Mouse (Mus musculus) forebrain, embryonic 15.5 days (tissue): ENCODE measurements around the gene Lrpprc. TPM values are rescaled to one million over a fixed set of nuclear protein-coding genes. Genes with fewer than 3 reads are reported as not detected.

Experiments
- ATAC-seq: fragments of 200-750 bp; cut with Nextera tagmentation; replicated peaks from 2 replicates; pipeline ENCODE4 v1.8.0; 2017; ENCODE audit warnings: mild to moderate bottlenecking, moderate TSS enrichment, moderate library complexity
- H3K27ac ChIP-seq: fragments of 300-500 bp; sonication (generic); replicated peaks from 2 replicates; pipeline ENCODE4 v1.5.1; 2015; ENCODE audit warnings: mild to moderate bottlenecking, inconsistent platforms
- H3K27me3 ChIP-seq: fragments of 300-500 bp; sonication (generic); 2 replicates; pipeline ENCODE4 v1.6.1; 2015; ENCODE audit warnings: inconsistent platforms
- H3K36me3 ChIP-seq: fragments of 300-500 bp; sonication (generic); 2 replicates; pipeline ENCODE4 v1.6.1; 2015; ENCODE audit warnings: mild to moderate bottlenecking, inconsistent platforms
- H3K4me1 ChIP-seq: fragments of 300-500 bp; sonication (generic); 2 replicates; pipeline ENCODE4 v1.6.1; 2015; ENCODE audit warnings: inconsistent platforms
- H3K4me2 ChIP-seq: fragments of 300-500 bp; sonication (generic); replicated peaks from 2 replicates; pipeline ENCODE4 v1.6.1; 2015; ENCODE audit warnings: mild to moderate bottlenecking, inconsistent platforms
- H3K4me3 ChIP-seq: fragments of 300-500 bp; sonication (generic); 2 replicates; pipeline ENCODE4 v1.5.1; 2015; ENCODE audit warnings: mild to moderate bottlenecking, inconsistent platforms
- H3K9ac ChIP-seq: fragments of 300-500 bp; sonication (generic); replicated peaks from 2 replicates; pipeline ENCODE4 v1.6.1; 2015; ENCODE audit warnings: mild to moderate bottlenecking, inconsistent platforms
- H3K9me3 ChIP-seq: fragments of 300-500 bp; sonication (generic); 2 replicates; pipeline ENCODE4 v1.6.1; 2016; ENCODE audit warnings: inconsistent platforms
- WGBS: fragments of 180-500 bp; shearing (Covaris S2); methylation state at CpG from one replicate; pipeline ENCODE4 v1.1.7; 2015; ENCODE audit warnings: mixed read lengths; 5-methylcytosine and 5-hydroxymethylcytosine counted together
- polyA plus RNA-seq: library from polyadenylated mRNA; unstranded; fragments of >200 nt; fragmentation: Nextera tagmentation; extraction: Ambion mirVana; gene quantifications from 2 replicates; pipeline ENCODE4 v1.2.1, GENCODE M21; 2015

The Lrpprc gene
- polyA plus RNA-seq, 1 experiment from 2014 or later = 44.4 TPM

DNA sequence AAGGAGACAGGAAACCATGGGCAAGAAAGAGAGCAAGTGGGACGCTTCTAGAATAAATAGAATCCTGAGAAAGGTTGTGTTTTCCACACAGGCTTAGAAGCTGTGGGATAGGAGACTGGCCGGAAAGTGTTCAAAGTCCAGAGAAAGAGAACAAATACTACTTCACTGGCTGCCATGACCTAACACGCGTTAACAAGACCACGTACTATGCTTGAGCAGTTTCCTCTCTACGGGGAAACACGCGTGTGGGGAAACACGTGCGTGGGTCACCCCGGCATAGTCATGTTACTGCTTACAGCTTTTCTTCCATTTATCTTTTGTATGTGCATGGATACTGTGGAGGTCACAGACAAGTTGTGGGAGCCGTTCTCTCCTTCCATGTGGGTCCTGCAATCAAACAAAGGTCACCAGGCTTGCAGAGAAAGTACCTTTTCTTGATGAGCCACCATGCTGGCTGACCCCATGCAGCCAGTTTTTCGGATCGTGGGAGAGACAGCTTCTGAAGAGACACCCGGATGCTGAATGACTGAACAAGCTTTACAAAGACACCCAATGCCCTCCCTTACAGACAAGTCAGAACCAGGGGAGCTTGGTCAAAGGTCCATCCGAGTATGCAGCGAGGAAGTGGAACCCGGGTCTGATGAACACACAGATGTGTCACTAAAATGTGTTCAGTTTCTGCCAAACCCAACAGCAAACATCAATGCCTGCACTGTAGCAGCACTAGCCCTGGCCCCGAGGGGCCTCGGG is 2.0 kb downstream of the Lrpprc start:
- no peak overlapping the region for H3K4me2 ChIP-seq
- no peaks in the 10 kb centered on the region for H3K9me3 ChIP-seq
- H3K36me3 ChIP-seq = no peaks in the 10 kb centered on the region
- no peak for ATAC-seq
- 91% methylated on average over 20 of the region's 20 CpGs for WGBS
- H3K27ac ChIP-seq = no peak overlapping the region
- H3K4me1 ChIP-seq = peaks cover 27% of the 10 kb centered on the region
- no peak overlapping the region for H3K4me3 ChIP-seq
- H3K9ac ChIP-seq = no peak overlapping the region
- H3K27me3 ChIP-seq = no peaks in the 10 kb centered on the region

DNA sequence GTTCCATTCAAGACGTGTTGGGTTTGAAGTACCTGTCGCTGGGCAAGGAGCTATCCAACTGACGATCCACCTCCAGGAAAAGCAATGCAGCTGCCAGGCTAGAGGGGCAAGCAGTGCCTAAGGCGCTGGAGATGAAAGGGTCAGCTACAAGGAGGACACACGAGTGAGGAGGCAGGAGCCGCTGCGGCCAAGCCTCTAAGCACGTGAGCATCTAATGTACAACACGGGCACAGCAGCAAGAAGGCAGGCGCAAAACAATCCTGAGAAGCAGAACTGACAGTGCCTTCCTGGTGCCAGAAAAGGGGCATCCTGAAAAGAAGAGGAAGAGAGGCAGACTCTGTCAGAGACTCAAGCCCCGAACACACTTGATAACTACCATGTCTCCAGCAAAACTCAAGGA is 3.1 kb downstream of the Lrpprc start:
- 90% methylated on average over 11 of the region's 11 CpGs for WGBS
- Histone ChIP-seq H3K9me3 (no peaks in the 10 kb centered on the region), H3K4me1 (peaks cover 27% of the 10 kb centered on the region)

GRCm38 (mm10) chr17:84786911-84787310 is 3.7 kb downstream of the Lrpprc start:
- no peak overlapping the region for H3K27ac ChIP-seq
- no peaks in the 10 kb centered on the region for H3K27me3 ChIP-seq
- H3K36me3 ChIP-seq = no peaks in the 10 kb centered on the region
- no peak overlapping the region for H3K4me3 ChIP-seq
- no peak overlapping the region for H3K4me2 ChIP-seq
- H3K4me1 ChIP-seq = peaks cover 25% of the 10 kb centered on the region
- 90% methylated on average over 8 of the region's 8 CpGs for WGBS
- ATAC-seq = no peak
- no peak overlapping the region for H3K9ac ChIP-seq
- no peaks in the 10 kb centered on the region for H3K9me3 ChIP-seq

More for the DNA sequence above, 3.1 kb downstream of the Lrpprc start:
- no peaks in the 10 kb centered on the region for H3K36me3 ChIP-seq
- H3K4me2 ChIP-seq = no peak overlapping the region
- H3K27me3 ChIP-seq = no peaks in the 10 kb centered on the region
- H3K4me3 ChIP-seq = no peak overlapping the region
- ATAC-seq = no peak
- no peak overlapping the region for H3K9ac ChIP-seq
- H3K27ac ChIP-seq = no peak overlapping the region

DNA sequence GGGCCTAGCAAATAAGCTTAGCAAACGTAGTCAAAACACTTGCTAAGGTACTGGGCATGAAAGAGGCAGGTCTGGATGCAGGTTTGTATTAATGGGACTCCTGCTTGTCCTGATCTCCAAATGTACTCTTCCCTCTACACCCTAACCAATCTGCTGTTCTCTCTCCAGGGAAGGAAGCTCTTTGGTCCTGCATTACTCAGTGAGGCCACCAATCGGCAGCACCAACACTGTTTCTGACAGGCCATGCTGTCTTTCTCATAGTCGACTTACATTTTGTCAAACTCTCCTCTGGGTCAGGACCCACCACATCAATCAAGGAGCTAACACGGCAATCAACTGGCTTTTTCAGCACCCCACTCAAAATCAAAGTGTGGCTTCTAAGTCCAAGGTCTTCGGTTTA is 5.4 kb downstream of the Lrpprc start:
- H3K27me3 ChIP-seq = no peaks in the 10 kb centered on the region
- H3K27ac ChIP-seq = no peak overlapping the region
- H3K9ac ChIP-seq = no peak overlapping the region
- H3K4me1 ChIP-seq = peaks cover 16% of the 10 kb centered on the region
- H3K9me3 ChIP-seq = no peaks in the 10 kb centered on the region
- 80% methylated on average over 5 of the region's 5 CpGs for WGBS
- no peak overlapping the region for H3K4me3 ChIP-seq
- no peak overlapping the region for H3K4me2 ChIP-seq
- no peaks in the 10 kb centered on the region for H3K36me3 ChIP-seq
- no peak for ATAC-seq

DNA sequence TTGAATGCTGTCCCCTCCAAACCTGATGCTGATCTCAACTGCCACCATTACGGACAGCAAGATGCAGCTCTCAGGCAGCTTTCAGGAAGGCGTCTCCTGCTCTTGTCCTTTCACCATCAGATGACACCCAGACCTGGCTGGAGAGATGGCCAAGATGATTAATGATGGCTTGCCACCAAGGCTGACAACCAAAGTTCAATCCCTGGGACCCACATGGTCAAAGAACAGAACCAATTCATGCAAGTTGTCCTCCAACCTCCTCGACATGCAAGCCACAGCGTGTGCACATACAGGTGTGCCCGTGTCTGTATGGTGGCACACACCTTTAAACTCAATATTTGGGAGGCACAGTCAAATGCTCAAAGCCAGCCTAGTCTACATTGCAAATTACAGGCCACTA is 7.1 kb downstream of the Lrpprc start:
- Histone ChIP-seq H3K4me1 (0 out of 2 replicates have a peak, but pooled peaks cover 2% of the 10 kb centered on the region), H3K4me3 (no peak overlapping the region), H3K27ac (no peak overlapping the region), H3K9me3 (no peaks in the 10 kb centered on the region), H3K36me3 (no peaks in the 10 kb centered on the region), H3K4me2 (no peak overlapping the region), H3K27me3 (no peaks in the 10 kb centered on the region), H3K9ac (no peak overlapping the region)
- WGBS = 96% methylated on average over 5 of the region's 5 CpGs
- no peak for ATAC-seq

DNA sequence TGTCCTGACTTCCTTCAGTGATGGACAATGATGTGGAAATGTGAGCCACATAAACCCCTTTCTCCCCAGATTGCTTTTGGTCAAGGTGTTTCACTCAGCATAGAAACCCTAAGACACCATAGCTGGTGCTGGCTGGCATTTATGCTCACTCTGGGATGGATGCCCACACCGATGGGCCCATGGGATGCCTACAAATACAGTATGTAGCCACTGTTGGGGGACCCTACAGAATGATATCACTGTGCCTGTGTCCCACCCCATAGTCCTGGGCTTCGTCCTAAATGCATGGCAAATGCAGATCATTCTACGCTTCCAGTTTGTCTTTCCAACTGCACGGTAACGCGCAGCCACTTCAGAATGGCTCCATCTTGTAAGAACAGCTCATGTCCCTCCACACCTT is 10.3 kb downstream of the Lrpprc start:
- H3K4me3 ChIP-seq = no peak overlapping the region
- ATAC-seq = no peak
- peaks cover 9% of the 10 kb centered on the region for H3K36me3 ChIP-seq
- H3K4me1 ChIP-seq = no peaks in the 10 kb centered on the region
- no peak overlapping the region for H3K27ac ChIP-seq
- no peaks in the 10 kb centered on the region for H3K9me3 ChIP-seq
- 98% methylated on average over 6 of the region's 6 CpGs for WGBS
- H3K4me2 ChIP-seq = no peak overlapping the region
- no peak overlapping the region for H3K9ac ChIP-seq
- H3K27me3 ChIP-seq = no peaks in the 10 kb centered on the region

GRCm38 (mm10) chr17:84778477-84778978 is 12.1 kb downstream of the Lrpprc start:
- WGBS = 93% methylated on average over 7 of the region's 7 CpGs
- ATAC-seq = no peak
- H3K27ac ChIP-seq = no peak overlapping the region
- H3K4me2 ChIP-seq = no peak overlapping the region
- no peaks in the 10 kb centered on the region for H3K4me1 ChIP-seq
- H3K36me3 ChIP-seq = peaks cover 18% of the 10 kb centered on the region
- no peak overlapping the region for H3K9ac ChIP-seq
- no peak overlapping the region for H3K4me3 ChIP-seq
- no peaks in the 10 kb centered on the region for H3K9me3 ChIP-seq
- no peaks in the 10 kb centered on the region for H3K27me3 ChIP-seq

GRCm38 (mm10) chr17:84776362-84777000 is 14.1 kb downstream of the Lrpprc start:
- Histone ChIP-seq H3K27me3 (no peaks in the 10 kb centered on the region), H3K9me3 (no peaks in the 10 kb centered on the region), H3K4me2 (no peak overlapping the region), H3K9ac (no peak overlapping the region), H3K4me1 (no peaks in the 10 kb centered on the region), H3K36me3 (peaks cover 29% of the 10 kb centered on the region), H3K4me3 (no peak overlapping the region), H3K27ac (no peak overlapping the region)
- no peak for ATAC-seq
- 93% methylated on average over 16 of the region's 16 CpGs for WGBS

DNA sequence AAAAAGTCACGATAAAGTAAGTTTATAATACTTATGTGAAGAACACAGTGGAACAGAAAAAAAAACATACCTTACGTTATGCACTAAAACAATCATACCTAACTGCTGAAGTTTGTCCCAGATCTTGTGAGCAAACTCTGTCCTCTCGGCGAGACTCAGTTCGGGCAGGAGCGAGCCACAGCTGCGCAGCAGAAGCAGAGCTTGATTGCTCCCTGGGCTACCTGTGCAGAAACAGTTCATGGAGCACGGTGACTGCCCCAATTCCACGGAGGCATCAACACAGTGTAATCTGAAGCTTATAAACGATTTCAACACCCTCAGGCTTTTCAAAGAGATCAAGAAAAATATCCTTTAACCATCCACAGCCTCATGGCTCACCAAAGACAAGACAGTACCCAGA is 15.3 kb downstream of the Lrpprc start:
- H3K4me1 ChIP-seq = no peaks in the 10 kb centered on the region
- H3K4me3 ChIP-seq = no peak overlapping the region
- no peak overlapping the region for H3K4me2 ChIP-seq
- H3K9ac ChIP-seq = no peak overlapping the region
- ATAC-seq = no peak
- peaks cover 34% of the 10 kb centered on the region for H3K36me3 ChIP-seq
- 94% methylated on average over 10 of the region's 10 CpGs for WGBS
- no peaks in the 10 kb centered on the region for H3K9me3 ChIP-seq
- no peaks in the 10 kb centered on the region for H3K27me3 ChIP-seq
- H3K27ac ChIP-seq = no peak overlapping the region

- ATAC-seq = no peak
- Histone ChIP-seq H3K4me1 (no peaks in the 10 kb centered on the region), H3K27ac (no peak overlapping the region), H3K4me3 (no peak overlapping the region), H3K9me3 (no peaks in the 10 kb centered on the region), H3K27me3 (no peaks in the 10 kb centered on the region), H3K9ac (no peak overlapping the region), H3K4me2 (no peak overlapping the region), H3K36me3 (peaks cover 55% of the 10 kb centered on the region)
- WGBS = 94% methylated on average over 9 of the region's 9 CpGs
Measured at GRCm38 (mm10) chr17:84771882-84772281, 18.7 kb downstream of the Lrpprc start.

GRCm38 (mm10) chr17:84758971-84759370 is 31.6 kb downstream of the Lrpprc start:
- WGBS = 85% methylated on average over 8 of the region's 8 CpGs
- ATAC-seq = no peak
- H3K27ac ChIP-seq = no peak overlapping the region

DNA sequence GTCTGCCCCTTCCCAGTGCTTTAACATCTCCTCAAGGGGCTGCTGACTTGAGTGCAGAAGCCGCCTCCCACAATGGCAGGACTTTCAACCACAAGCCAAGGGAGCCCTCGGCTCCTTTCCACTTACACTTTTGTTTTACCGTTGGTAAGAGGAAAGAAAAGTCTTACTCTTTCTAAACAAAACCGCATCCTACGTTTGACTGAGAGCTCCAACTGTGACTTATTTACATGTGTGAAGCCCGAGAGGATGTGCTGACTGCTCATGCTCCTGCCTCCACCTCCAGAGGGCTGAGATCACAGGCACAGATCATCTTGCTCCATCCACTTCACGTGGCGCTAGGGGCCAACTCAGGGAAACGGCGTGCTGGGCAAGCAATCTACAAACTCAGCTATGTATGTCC is 32.2 kb downstream of the Lrpprc start:
- no peak overlapping the region for H3K4me2 ChIP-seq
- WGBS = 21% methylated on average over 10 of the region's 10 CpGs
- no peaks in the 10 kb centered on the region for H3K4me1 ChIP-seq
- H3K9ac ChIP-seq = no peak overlapping the region
- no peak overlapping the region for H3K4me3 ChIP-seq
- no peak for ATAC-seq
- no peak overlapping the region for H3K27ac ChIP-seq
- H3K9me3 ChIP-seq = no peaks in the 10 kb centered on the region
- H3K36me3 ChIP-seq = peaks cover 17% of the 10 kb centered on the region
- no peaks in the 10 kb centered on the region for H3K27me3 ChIP-seq

More at GRCm38 (mm10) chr17:84758971-84759370, 31.6 kb downstream of the Lrpprc start:
- no peaks in the 10 kb centered on the region for H3K9me3 ChIP-seq
- H3K4me1 ChIP-seq = no peaks in the 10 kb centered on the region
- peaks cover 17% of the 10 kb centered on the region for H3K36me3 ChIP-seq
- no peak overlapping the region for H3K4me2 ChIP-seq
- H3K27me3 ChIP-seq = no peaks in the 10 kb centered on the region
- H3K9ac ChIP-seq = no peak overlapping the region
- no peak overlapping the region for H3K4me3 ChIP-seq
